Mouse (Mus musculus): Measurements from ENCODE around the gene Dna2. TPM values are rescaled to one million over a fixed set of nuclear protein-coding genes. Genes with fewer than 3 reads are reported as not detected.
"Not testable (repeated sequence)": the region's sequence is repeated elsewhere in the genome, so short reads cannot be mapped to it uniquely, and the experiment has no call there.

Gene Dna2
- polyA plus RNA-seq, 1 experiment, result 0.77 TPM

- no peaks in the 10 kb centered on the region for H3K36me3 ChIP-seq (ENCODE audit: control insufficient read depth, insufficient read depth)
- no peaks in the 10 kb centered on the region for H3K79me2 ChIP-seq (ENCODE audit: control insufficient read depth, insufficient read depth)
- no peaks in the 10 kb centered on the region for H3K27me3 ChIP-seq (ENCODE audit: control insufficient read depth, insufficient read depth, insufficient read length)
- no peak overlapping the region for H3ac ChIP-seq (ENCODE audit: control insufficient read depth, insufficient read length)
- no peak overlapping the region for H3K4me2 ChIP-seq (ENCODE audit: low read depth)
- no peak for TF ChIP-seq USF1 (IDR thresholded peaks at IDR 0.05; ENCODE audit: low read depth)
- TF ChIP-seq TCF12 (IDR thresholded peaks at IDR 0.05; ENCODE audit: insufficient read depth, poor library complexity, severe bottlenecking), result no peak
- TF ChIP-seq SRF (IDR thresholded peaks at IDR 0.05; ENCODE audit: control insufficient read depth, insufficient read length, low read depth), result no peak
- TF ChIP-seq MYOD1 (IDR thresholded peaks at IDR 0.05; ENCODE audit: control insufficient read depth in 1 of 3, insufficient read length in 2 of 3, low read depth in 2 of 3), result no peak
- TF ChIP-seq E2F4 (IDR thresholded peaks at IDR 0.05; ENCODE audit: insufficient read depth), result no peak
- no peak for TF ChIP-seq REST (IDR thresholded peaks at IDR 0.05; ENCODE audit: insufficient read depth, insufficient read length)
- TF ChIP-seq CEBPB (IDR thresholded peaks at IDR 0.05; ENCODE audit: insufficient read depth, poor library complexity, severe bottlenecking), result no peak
- no peak for TF ChIP-seq POLR2A (IDR thresholded peaks at IDR 0.05; ENCODE audit: insufficient read length, low read depth)
- no peak for TF ChIP-seq POLR2AphosphoS2 (IDR thresholded peaks at IDR 0.05; ENCODE audit: insufficient read length, low read depth)
- TF ChIP-seq MAX (IDR thresholded peaks at IDR 0.05; ENCODE audit: low read depth), result no peak
- no peak for TF ChIP-seq TCF3 (IDR thresholded peaks at IDR 0.05; ENCODE audit: insufficient read length, low read depth)
- TF ChIP-seq MYOG (IDR thresholded peaks at IDR 0.05; ENCODE audit: control insufficient read depth in 1 of 3, insufficient read depth in 1 of 3, insufficient read length in 2 of 3, low read depth in 2 of 3), result no peak
- no peak overlapping the region for H3K4me3 ChIP-seq
Measured at GRCm38 (mm10) chr10:62902829-62903228, 44.0 kb upstream of the Dna2 start.

DNA sequence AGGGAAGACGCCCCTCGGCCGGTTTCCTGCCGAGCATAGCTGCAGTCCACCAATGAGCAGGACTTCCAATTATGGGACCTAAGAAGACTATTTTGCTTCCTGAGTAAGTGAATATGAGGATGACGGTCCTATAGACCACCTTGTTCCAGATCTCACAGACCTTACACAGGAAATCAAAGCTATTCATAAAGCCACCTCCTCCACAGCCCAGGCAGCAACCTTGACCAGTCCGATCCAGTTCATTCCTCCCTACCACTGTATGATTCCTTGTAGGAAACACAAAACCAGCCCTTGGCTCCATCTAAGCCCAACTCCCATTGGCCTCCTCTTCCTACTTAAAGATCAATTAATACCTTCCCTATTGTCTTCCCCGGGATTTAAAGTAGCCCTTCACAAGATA, 40.5 kb upstream of the Dna2 start:
- no peak for TF ChIP-seq MYOG (IDR thresholded peaks at IDR 0.05; ENCODE audit: control insufficient read depth in 1 of 3, insufficient read depth in 1 of 3, insufficient read length in 2 of 3, low read depth in 2 of 3)
- TF ChIP-seq POLR2A (IDR thresholded peaks at IDR 0.05; ENCODE audit: insufficient read length, low read depth), result no peak
- TF ChIP-seq REST (IDR thresholded peaks at IDR 0.05; ENCODE audit: insufficient read depth, insufficient read length), result no peak
- no peak for TF ChIP-seq USF1 (IDR thresholded peaks at IDR 0.05; ENCODE audit: low read depth)
- TF ChIP-seq SRF (IDR thresholded peaks at IDR 0.05; ENCODE audit: control insufficient read depth, insufficient read length, low read depth), result no peak
- no peak for TF ChIP-seq TCF12 (IDR thresholded peaks at IDR 0.05; ENCODE audit: insufficient read depth, poor library complexity, severe bottlenecking)
- TF ChIP-seq MYOD1 (IDR thresholded peaks at IDR 0.05; ENCODE audit: control insufficient read depth in 1 of 3, insufficient read length in 2 of 3, low read depth in 2 of 3), result no peak
- no peak for TF ChIP-seq MAX (IDR thresholded peaks at IDR 0.05; ENCODE audit: low read depth)
- no peak for TF ChIP-seq E2F4 (IDR thresholded peaks at IDR 0.05; ENCODE audit: insufficient read depth)
- TF ChIP-seq POLR2AphosphoS2 (IDR thresholded peaks at IDR 0.05; ENCODE audit: insufficient read length, low read depth), result no peak
- Histone ChIP-seq H3K27me3 (ENCODE audit: control insufficient read depth, insufficient read depth, insufficient read length) (no peaks in the 10 kb centered on the region), H3K4me2 (ENCODE audit: low read depth) (no peak overlapping the region), H3K4me3 (no peak overlapping the region), H3K36me3 (ENCODE audit: control insufficient read depth, insufficient read depth) (no peaks in the 10 kb centered on the region), H3ac (ENCODE audit: control insufficient read depth, insufficient read length) (no peak overlapping the region), H3K79me2 (ENCODE audit: control insufficient read depth, insufficient read depth) (no peaks in the 10 kb centered on the region)

DNA sequence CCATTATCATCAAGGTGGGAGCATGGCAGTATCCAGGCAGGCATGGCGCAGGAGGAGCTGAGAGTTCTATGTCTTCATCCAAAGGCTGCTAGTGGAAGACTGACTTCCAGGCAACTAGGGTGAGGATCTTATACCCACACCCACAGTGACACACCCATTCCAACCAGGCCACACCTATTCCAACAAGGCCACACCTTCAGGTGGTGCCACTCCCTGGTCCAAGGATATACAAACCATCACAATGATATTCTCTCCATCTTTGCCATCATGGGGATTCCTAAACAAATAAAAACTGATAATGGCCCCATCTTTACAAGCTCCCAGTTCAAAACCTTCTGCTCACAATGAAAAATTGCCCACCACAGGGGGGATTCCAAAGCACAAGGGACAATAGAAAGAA, 37.9 kb upstream of the Dna2 start, which contains the start of gene Tet1:
TSS of gene Tet1 (minus strand) at position 101 of the 400 bp plus-strand sequence.
- H3K4me2 ChIP-seq (ENCODE audit: low read depth); H3K27me3 ChIP-seq (ENCODE audit: control insufficient read depth, insufficient read depth, insufficient read length); H3K36me3 ChIP-seq (ENCODE audit: control insufficient read depth, insufficient read depth); H3ac ChIP-seq (ENCODE audit: control insufficient read depth, insufficient read length); H3K4me3 ChIP-seq; H3K79me2 ChIP-seq (ENCODE audit: control insufficient read depth, insufficient read depth): not testable (repeated sequence)

GRCm38 (mm10) chr10:62911120-62911519, 35.7 kb upstream of the Dna2 start:
- H3K79me2 ChIP-seq (ENCODE audit: control insufficient read depth, insufficient read depth), result no peaks in the 10 kb centered on the region

GRCm38 (mm10) chr10:62918985-62919384, 27.8 kb upstream of the Dna2 start:
- no peak for TF ChIP-seq E2F4 (IDR thresholded peaks at IDR 0.05; ENCODE audit: insufficient read depth)

More at GRCm38 (mm10) chr10:62911120-62911519, 35.7 kb upstream of the Dna2 start:
- TF ChIP-seq MYOD1 (IDR thresholded peaks at IDR 0.05; ENCODE audit: control insufficient read depth in 1 of 3, insufficient read length in 2 of 3, low read depth in 2 of 3), result no peak
- no peak for TF ChIP-seq TCF3 (IDR thresholded peaks at IDR 0.05; ENCODE audit: insufficient read length, low read depth)
- no peak for TF ChIP-seq POLR2AphosphoS2 (IDR thresholded peaks at IDR 0.05; ENCODE audit: insufficient read length, low read depth)
- TF ChIP-seq MAX (IDR thresholded peaks at IDR 0.05; ENCODE audit: low read depth), result no peak
- no peak for TF ChIP-seq E2F4 (IDR thresholded peaks at IDR 0.05; ENCODE audit: insufficient read depth)
- no peak for TF ChIP-seq REST (IDR thresholded peaks at IDR 0.05; ENCODE audit: insufficient read depth, insufficient read length)
- no peak for TF ChIP-seq POLR2A (IDR thresholded peaks at IDR 0.05; ENCODE audit: insufficient read length, low read depth)
- TF ChIP-seq MYOG (IDR thresholded peaks at IDR 0.05; ENCODE audit: control insufficient read depth in 1 of 3, insufficient read depth in 1 of 3, insufficient read length in 2 of 3, low read depth in 2 of 3), result no peak
- no peak for TF ChIP-seq TCF12 (IDR thresholded peaks at IDR 0.05; ENCODE audit: insufficient read depth, poor library complexity, severe bottlenecking)
- no peak for TF ChIP-seq CEBPB (IDR thresholded peaks at IDR 0.05; ENCODE audit: insufficient read depth, poor library complexity, severe bottlenecking)
- Histone ChIP-seq H3ac (ENCODE audit: control insufficient read depth, insufficient read length) (no peak overlapping the region), H3K4me3 (no peak overlapping the region), H3K36me3 (ENCODE audit: control insufficient read depth, insufficient read depth) (no peaks in the 10 kb centered on the region), H3K27me3 (ENCODE audit: control insufficient read depth, insufficient read depth, insufficient read length) (no peaks in the 10 kb centered on the region), H3K4me2 (ENCODE audit: low read depth) (no peak overlapping the region)

More at GRCm38 (mm10) chr10:62918985-62919384, 27.8 kb upstream of the Dna2 start:
- Histone ChIP-seq H3K79me2 (ENCODE audit: control insufficient read depth, insufficient read depth) (peaks cover 11% of the 10 kb centered on the region), H3ac (ENCODE audit: control insufficient read depth, insufficient read length) (no peak overlapping the region), H3K4me2 (ENCODE audit: low read depth) (no peak overlapping the region), H3K4me3 (no peak overlapping the region), H3K27me3 (ENCODE audit: control insufficient read depth, insufficient read depth, insufficient read length) (no peaks in the 10 kb centered on the region), H3K36me3 (ENCODE audit: control insufficient read depth, insufficient read depth) (no peaks in the 10 kb centered on the region)
